ENCODE assay signal across 12 mouse cellular contexts in the genomic region with DNA sequence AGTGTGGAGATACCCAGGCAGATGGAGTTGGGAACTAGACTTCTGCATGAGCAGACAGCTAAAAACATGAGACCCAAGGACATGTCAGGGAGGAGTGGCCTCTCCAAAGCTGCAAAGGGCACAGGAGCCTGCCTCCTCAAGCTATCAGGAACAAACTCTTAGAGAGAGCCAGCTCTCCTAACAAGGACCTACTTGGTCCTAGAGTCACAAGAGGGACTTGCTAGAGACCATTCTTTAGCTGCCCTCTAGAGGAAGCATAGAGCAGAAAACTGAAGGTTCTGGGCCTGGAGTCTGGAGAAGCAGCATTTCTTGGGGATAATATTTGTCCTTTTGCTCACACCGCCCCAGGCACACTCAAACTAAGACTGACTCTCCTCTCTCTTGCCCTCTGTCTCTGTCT.
DNase-seq lines count a peak whose midpoint lies in the region; ATAC-seq and TF ChIP-seq lines count a peak whose summit lies in the region.
"Had no signal": no experiment of that assay in that cellular context is flagged by ENCODE, and none has a peak within 500 bp of the region (broad histone marks: within the 10 kb centered on the region; RNA-seq: fewer than 3 reads in every experiment).

No protein-coding gene starts in this region.

- no peaks in the 10 kb centered on the region for H3K27me3 ChIP-seq in kidney, postnatal 0 days (ENCODE audit: insufficient read depth, low read length)
- H3K27me3 ChIP-seq in lung, postnatal 0 days (replicated peaks; ENCODE audit: insufficient read depth, low read length): no peaks in the 10 kb centered on the region
- H3K27me3 ChIP-seq: heart, embryonic 13.5 days; liver, embryonic 15.5 days had no signal

- H3K4me1 ChIP-seq in kidney, postnatal 0 days (replicated peaks; ENCODE audit: insufficient read depth, low read length): peaks cover 9% of the 10 kb centered on the region; the same call in 1 of the 2 replicates
- no peaks in the 10 kb centered on the region for H3K4me1 ChIP-seq in lung, postnatal 0 days (ENCODE audit: insufficient read depth, low read depth, low read length)
- H3K4me1 ChIP-seq: heart, embryonic 13.5 days; liver, embryonic 15.5 days had no signal

- no peaks in the 10 kb centered on the region for H3K36me3 ChIP-seq in kidney, postnatal 0 days (ENCODE audit: insufficient read depth, low read length)
- H3K36me3 ChIP-seq in lung, postnatal 0 days (ENCODE audit: insufficient read depth, low read length): no peaks in the 10 kb centered on the region
- H3K36me3 ChIP-seq: heart, embryonic 13.5 days; liver, embryonic 15.5 days had no signal

- no peak overlapping the region for H3K9ac ChIP-seq in kidney, postnatal 0 days (ENCODE audit: low read depth, low read length)
- H3K9ac ChIP-seq in lung, postnatal 0 days (replicated peaks; ENCODE audit: low read depth): no peak overlapping the region
- H3K9ac ChIP-seq: heart, embryonic 13.5 days; liver, embryonic 15.5 days had no signal

- H3K9me3 ChIP-seq in kidney, postnatal 0 days (replicated peaks; ENCODE audit: low read length): no peaks in the 10 kb centered on the region
- no peaks in the 10 kb centered on the region for H3K9me3 ChIP-seq in lung, postnatal 0 days (ENCODE audit: low read length)
- H3K9me3 ChIP-seq: heart, embryonic 13.5 days; liver, embryonic 15.5 days had no signal

- H3K4me2 ChIP-seq in kidney, postnatal 0 days (ENCODE audit: low read length): no peak overlapping the region
- no peak overlapping the region for H3K4me2 ChIP-seq in lung, postnatal 0 days (replicated peaks; ENCODE audit: low read depth, low read length)
- H3K4me2 ChIP-seq: heart, embryonic 13.5 days; liver, embryonic 15.5 days had no signal

- H3K27ac ChIP-seq in kidney, postnatal 0 days: no peak overlapping the region
- no peak overlapping the region for H3K27ac ChIP-seq in lung, postnatal 0 days (ENCODE audit: low read length)
- H3K27ac ChIP-seq: heart, embryonic 13.5 days; liver, embryonic 15.5 days had no signal

- no peak for ATAC-seq in kidney, postnatal 0 days (replicated peaks; ENCODE audit: low FRiP score, low read depth)
- ATAC-seq in lung, postnatal 0 days: peak; percentile 84

- H3K4me3 ChIP-seq in kidney, postnatal 0 days (replicated peaks; ENCODE audit: low read depth, low read length): no peak overlapping the region
- H3K4me3 ChIP-seq in lung, postnatal 0 days (ENCODE audit: low read depth, low read length): no peak overlapping the region
- H3K4me3 ChIP-seq: heart, embryonic 13.5 days; liver, embryonic 15.5 days had no signal

- peak; percentile 23 for DNase-seq in embryo, embryonic 11 days
- no peak for DNase-seq in embryo, embryonic 9.5 days (ENCODE audit: extremely low spot score)
- DNase-seq in kidney, postnatal 0 days (ENCODE audit: low spot score): peak; percentile 67
- DNase-seq in kidney, postnatal 10 days: no peak
- DNase-seq in ES-CJ7 (ENCODE audit: low read depth, low spot score): peak; percentile 11
- peak; percentile 89 for DNase-seq in lung, postnatal 0 days (ENCODE audit: low spot score)
- no peak for DNase-seq in ovary, adult 18-20 months (ENCODE audit: low spot score)
- no peak for DNase-seq in thymus, postnatal 14 days
- DNase-seq: B cell, adult 2 months; cerebellum, adult 9-10 months had no signal

- peak; percentile 67 for TF ChIP-seq CTCF in kidney, postnatal 0 days (IDR thresholded peaks at IDR 0.05; ENCODE audit: low read depth)
- TF ChIP-seq CTCF in lung, postnatal 0 days (IDR thresholded peaks at IDR 0.05): peak; percentile 78

- peak; percentile 54; the same call in 1 of the 2 replicates for TF ChIP-seq EP300 in lung, postnatal 0 days (IDR thresholded peaks at IDR 0.05)

- WGBS in kidney, postnatal 0 days: 75% methylated on average over 1 of the region's 1 CpGs
- WGBS in lung, postnatal 0 days: 45% methylated on average over 1 of the region's 1 CpGs

Comparison
In these comparisons a context has a peak if more than half of its experiments do, and no peak if none do; other contexts are left out.
1. DNase-seq: peak in embryo, embryonic 11 days (single experiment), kidney, postnatal 0 days (single experiment), ES-CJ7 (single experiment) and lung, postnatal 0 days (single experiment); none in embryo, embryonic 9.5 days (single experiment), kidney, postnatal 10 days (single experiment), ovary, adult 18-20 months (single experiment) and thymus, postnatal 14 days (single experiment).